Mouse (Mus musculus) kidney, postnatal 36 days (tissue): ENCODE measurements around the gene Espn.
A peak's percentile ranks its signal among the peaks of the same experiment; 100 is the strongest.

Source experiments
- DNase-seq, 2 experiments: peaks; one replicate each; pipeline ENCODE4 v3.0.0; 2021 to 2022; ENCODE audit warnings: mixed read lengths in 2 of 2

Espn gene

GRCm38 (mm10) chr4:152151966-152152544, at the start of gene Espn:
TSS of gene Espn (minus strand) at chr4:152152371.
- DNase-seq = peak in 1 of 2 experiments; percentile 80

- no peak for DNase-seq
These were observed 49.3 kb upstream of the Espn start for GRCm38 (mm10) chr4:152201492-152201891.

- peak in 1 of 2 experiments; percentile 42 for DNase-seq
These were observed 47.4 kb upstream of the Espn start for GRCm38 (mm10) chr4:152199617-152200016.

- no peak for DNase-seq
These were observed 45.4 kb upstream of the Espn start for GRCm38 (mm10) chr4:152197545-152197944.

- DNase-seq = no peak
These were observed 44.1 kb upstream of the Espn start for GRCm38 (mm10) chr4:152196276-152196675.

GRCm38 (mm10) chr4:152194476-152195175, 42.5 kb upstream of the Espn start:
- DNase-seq = peak; percentile 46 to 47

GRCm38 (mm10) chr4:152192569-152192968, 40.4 kb upstream of the Espn start:
- no peak for DNase-seq

- no peak for DNase-seq
These were observed 38.5 kb upstream of the Espn start for GRCm38 (mm10) chr4:152190701-152191100.

- no peak for DNase-seq
These were observed 38.0 kb upstream of the Espn start for GRCm38 (mm10) chr4:152190096-152190653.

- no peak for DNase-seq
These were observed 37.5 kb upstream of the Espn start for GRCm38 (mm10) chr4:152189691-152190090.

- no peak for DNase-seq
These were observed 36.9 kb upstream of the Espn start for GRCm38 (mm10) chr4:152189071-152189470.

GRCm38 (mm10) chr4:152188651-152189050, 36.5 kb upstream of the Espn start:
- no peak for DNase-seq

GRCm38 (mm10) chr4:152187142-152187541, 35.0 kb upstream of the Espn start:
- no peak for DNase-seq

GRCm38 (mm10) chr4:152186205-152187082, 34.3 kb upstream of the Espn start:
- no peak for DNase-seq

- DNase-seq = peak in 1 of 2 experiments; percentile 14
These were observed 33.5 kb upstream of the Espn start for GRCm38 (mm10) chr4:152185510-152186204.

- no peak for DNase-seq
These were observed 33.0 kb upstream of the Espn start for GRCm38 (mm10) chr4:152185137-152185509.

- DNase-seq = peak; percentile 20 to 22
These were observed 32.3 kb upstream of the Espn start for GRCm38 (mm10) chr4:152184353-152185035.

GRCm38 (mm10) chr4:152182205-152182604, 30.0 kb upstream of the Espn start:
- no peak for DNase-seq

GRCm38 (mm10) chr4:152179946-152180660, 27.9 kb upstream of the Espn start:
- no peak for DNase-seq

- DNase-seq = no peak
These were observed 26.9 kb upstream of the Espn start for GRCm38 (mm10) chr4:152178916-152179705.
